Mouse (Mus musculus): Measurements from ENCODE around the gene Irf7. TPM values are rescaled to one million over a fixed set of nuclear protein-coding genes. Genes with fewer than 3 reads are reported as not detected.

The Irf7 gene
- polyA plus RNA-seq, 1 experiment = 1.6 TPM

DNA sequence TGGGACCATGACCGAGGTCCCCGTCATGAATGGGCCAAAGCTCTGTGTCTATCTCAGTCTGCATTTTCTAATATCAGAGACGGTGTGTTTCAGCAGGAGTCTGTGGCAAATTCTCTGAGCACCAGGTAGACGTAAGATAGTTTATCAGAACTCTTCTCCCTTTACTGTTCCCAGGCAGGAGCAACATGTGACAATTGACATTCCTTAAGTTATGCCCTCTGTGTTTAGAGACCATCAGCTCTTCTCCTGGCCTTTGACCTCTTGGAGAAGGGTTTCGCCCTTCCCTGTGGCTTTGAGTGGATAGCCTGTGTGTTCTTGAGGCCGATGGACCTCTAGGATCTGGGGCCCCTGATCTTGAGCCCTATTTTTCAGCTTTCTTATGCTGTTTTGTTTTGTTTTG, 36.6 kb downstream of the Irf7 start:
- no peak for TF ChIP-seq POLR2A (IDR thresholded peaks at IDR 0.05; ENCODE audit: borderline replicate concordance, extremely low read depth, insufficient read depth, insufficient read length, poor library complexity, severe bottlenecking)
- TF ChIP-seq CTCF (IDR thresholded peaks at IDR 0.05; ENCODE audit: borderline replicate concordance, extremely low read depth, insufficient read depth, insufficient read length) = no peak

DNA sequence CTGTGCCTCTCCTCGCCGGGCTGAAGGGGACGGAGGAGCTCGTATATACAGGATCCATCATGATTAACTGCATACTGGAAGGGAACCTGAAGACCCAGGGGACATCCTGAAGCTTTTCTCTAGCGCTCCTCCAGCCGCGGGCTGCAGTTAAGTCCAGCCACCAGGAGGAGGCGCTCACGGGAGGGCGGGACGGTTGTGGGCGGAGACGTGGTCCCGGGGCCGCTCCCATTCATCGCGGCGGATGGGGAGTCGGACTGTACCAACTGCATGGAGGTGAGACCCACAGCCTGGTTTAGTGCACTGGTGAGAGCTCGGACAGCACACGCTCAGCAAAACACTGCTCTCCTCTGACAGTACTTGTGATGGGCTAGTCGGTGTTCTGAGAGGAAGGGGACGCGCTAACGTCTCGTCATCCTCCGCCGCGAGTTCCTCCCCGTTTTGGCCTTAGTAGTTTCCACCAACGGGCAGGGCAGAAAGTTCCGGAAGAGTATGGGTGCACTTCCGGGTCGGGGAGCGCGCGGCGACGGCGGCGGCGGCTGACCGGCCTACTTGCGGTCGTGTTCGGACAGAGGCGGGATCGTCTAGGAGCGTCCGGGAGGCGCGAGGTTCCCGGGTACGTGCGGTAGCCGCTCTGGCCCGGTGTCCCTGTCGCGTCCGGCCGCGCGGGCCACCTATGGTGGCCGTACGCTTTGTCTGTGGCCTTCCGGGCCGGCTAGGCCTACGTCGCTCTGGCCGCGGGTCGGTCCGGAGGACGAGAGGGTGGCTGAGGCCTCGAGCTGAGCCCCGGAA, 37.8 kb downstream of the Irf7 start, which contains the start of gene Phrf1:
Gene Phrf1, plus strand, starts transcription at position 506 of the 789 bp plus-strand sequence.
- TF ChIP-seq POLR2A (IDR thresholded peaks at IDR 0.05; ENCODE audit: borderline replicate concordance, extremely low read depth, insufficient read depth, insufficient read length, poor library complexity, severe bottlenecking) (peak; percentile 81), CTCF (IDR thresholded peaks at IDR 0.05; ENCODE audit: borderline replicate concordance, extremely low read depth, insufficient read depth, insufficient read length) (peak; percentile 97)
- peak; percentile 96 for DNase-seq (ENCODE audit: low read depth)

More for the DNA sequence above, 36.6 kb downstream of the Irf7 start:
- no peak for DNase-seq (ENCODE audit: low read depth)

- DNase-seq (ENCODE audit: low read depth) = no peak
Measured at GRCm38 (mm10) chr7:141227796-141228195, 38.5 kb downstream of the Irf7 start.

DNA sequence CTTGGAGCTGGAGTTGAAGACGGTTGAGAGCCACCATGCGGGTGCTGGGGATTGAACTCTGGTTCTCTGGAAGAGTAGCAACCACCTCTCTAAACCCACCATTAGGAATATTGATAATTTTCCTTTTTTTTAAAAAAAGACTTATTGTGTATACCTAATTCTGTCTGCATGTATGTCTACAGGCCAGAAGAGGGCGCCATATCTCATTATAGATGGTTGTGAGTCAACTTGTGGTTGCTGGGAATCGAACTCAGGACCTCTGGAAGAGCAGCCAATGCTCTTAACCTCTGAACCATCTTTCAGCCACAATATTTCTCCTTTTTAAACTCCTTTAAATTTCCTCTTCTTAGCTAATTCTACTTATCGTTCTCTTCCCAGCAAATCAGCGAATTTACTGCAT, 39.7 kb downstream of the Irf7 start:
- TF ChIP-seq CTCF (IDR thresholded peaks at IDR 0.05; ENCODE audit: borderline replicate concordance, extremely low read depth, insufficient read depth, insufficient read length) = no peak
- TF ChIP-seq POLR2A (IDR thresholded peaks at IDR 0.05; ENCODE audit: borderline replicate concordance, extremely low read depth, insufficient read depth, insufficient read length, poor library complexity, severe bottlenecking) = no peak
- DNase-seq (ENCODE audit: low read depth) = no peak

More at GRCm38 (mm10) chr7:141227796-141228195, 38.5 kb downstream of the Irf7 start:
- TF ChIP-seq POLR2A (IDR thresholded peaks at IDR 0.05; ENCODE audit: borderline replicate concordance, extremely low read depth, insufficient read depth, insufficient read length, poor library complexity, severe bottlenecking) (no peak), CTCF (IDR thresholded peaks at IDR 0.05; ENCODE audit: borderline replicate concordance, extremely low read depth, insufficient read depth, insufficient read length) (no peak)

DNA sequence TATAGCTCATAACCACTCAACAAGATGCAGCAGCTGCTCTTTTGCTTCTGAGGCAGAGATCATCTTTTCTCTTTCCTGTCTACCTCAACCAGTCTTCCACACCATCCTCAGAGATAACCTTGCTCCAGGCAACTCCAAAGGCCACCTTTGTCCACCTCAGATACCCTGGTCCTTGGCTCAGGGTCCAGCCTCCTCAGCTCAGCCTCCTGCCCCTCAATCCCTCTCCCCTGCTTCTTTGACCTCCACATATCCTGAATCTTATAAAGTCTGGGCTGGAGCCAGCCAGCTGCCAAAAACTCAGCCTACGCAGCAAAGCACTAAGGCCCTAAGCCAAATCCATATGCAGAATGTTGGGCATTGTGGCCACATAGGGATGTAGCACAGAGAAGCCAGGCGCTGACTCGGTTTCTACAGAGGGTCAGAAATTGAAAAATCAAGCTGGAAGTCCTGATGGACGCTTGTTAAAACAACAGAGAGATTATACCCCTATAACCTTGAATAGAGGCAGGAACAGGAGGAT, 43.5 kb downstream of the Irf7 start:
- DNase-seq (ENCODE audit: low read depth) = no peak
- TF ChIP-seq CTCF (IDR thresholded peaks at IDR 0.05; ENCODE audit: borderline replicate concordance, extremely low read depth, insufficient read depth, insufficient read length) (no peak), POLR2A (IDR thresholded peaks at IDR 0.05; ENCODE audit: borderline replicate concordance, extremely low read depth, insufficient read depth, insufficient read length, poor library complexity, severe bottlenecking) (no peak)

- no peak for TF ChIP-seq POLR2A (IDR thresholded peaks at IDR 0.05; ENCODE audit: borderline replicate concordance, extremely low read depth, insufficient read depth, insufficient read length, poor library complexity, severe bottlenecking)
- DNase-seq (ENCODE audit: low read depth) = no peak
Measured at GRCm38 (mm10) chr7:141222126-141222467, 44.2 kb downstream of the Irf7 start.

- TF ChIP-seq CTCF (IDR thresholded peaks at IDR 0.05; ENCODE audit: borderline replicate concordance, extremely low read depth, insufficient read depth, insufficient read length) (no peak), POLR2A (IDR thresholded peaks at IDR 0.05; ENCODE audit: borderline replicate concordance, extremely low read depth, insufficient read depth, insufficient read length, poor library complexity, severe bottlenecking) (peak; percentile 20; the same call in 1 of the 2 replicates)
Measured at GRCm38 (mm10) chr7:141221249-141222125, 44.8 kb downstream of the Irf7 start.

DNA sequence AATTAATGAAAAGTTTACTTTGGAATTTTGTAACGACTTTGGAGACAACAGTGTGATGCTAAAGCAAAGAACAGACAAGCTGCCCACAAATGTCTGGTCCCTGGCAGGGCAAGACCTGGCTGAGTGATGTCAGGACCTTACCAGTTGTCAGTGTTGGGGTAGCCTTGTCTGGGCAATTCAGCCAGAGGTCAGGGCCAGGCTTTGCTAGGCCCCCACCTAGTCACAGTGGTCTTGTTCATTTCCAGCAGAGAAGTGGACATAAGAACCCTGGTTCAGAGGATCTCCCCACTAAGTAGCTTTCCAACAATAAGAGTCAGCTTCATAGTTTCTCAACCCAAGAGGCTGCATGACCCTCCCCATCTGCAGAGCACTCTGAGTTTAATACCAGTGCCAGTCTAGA, 45.9 kb downstream of the Irf7 start:
- no peak for DNase-seq (ENCODE audit: low read depth)
- TF ChIP-seq POLR2A (IDR thresholded peaks at IDR 0.05; ENCODE audit: borderline replicate concordance, extremely low read depth, insufficient read depth, insufficient read length, poor library complexity, severe bottlenecking) = no peak
- no peak for TF ChIP-seq CTCF (IDR thresholded peaks at IDR 0.05; ENCODE audit: borderline replicate concordance, extremely low read depth, insufficient read depth, insufficient read length)

More at GRCm38 (mm10) chr7:141221249-141222125, 44.8 kb downstream of the Irf7 start:
- peak; percentile 99 for DNase-seq (ENCODE audit: low read depth)

DNA sequence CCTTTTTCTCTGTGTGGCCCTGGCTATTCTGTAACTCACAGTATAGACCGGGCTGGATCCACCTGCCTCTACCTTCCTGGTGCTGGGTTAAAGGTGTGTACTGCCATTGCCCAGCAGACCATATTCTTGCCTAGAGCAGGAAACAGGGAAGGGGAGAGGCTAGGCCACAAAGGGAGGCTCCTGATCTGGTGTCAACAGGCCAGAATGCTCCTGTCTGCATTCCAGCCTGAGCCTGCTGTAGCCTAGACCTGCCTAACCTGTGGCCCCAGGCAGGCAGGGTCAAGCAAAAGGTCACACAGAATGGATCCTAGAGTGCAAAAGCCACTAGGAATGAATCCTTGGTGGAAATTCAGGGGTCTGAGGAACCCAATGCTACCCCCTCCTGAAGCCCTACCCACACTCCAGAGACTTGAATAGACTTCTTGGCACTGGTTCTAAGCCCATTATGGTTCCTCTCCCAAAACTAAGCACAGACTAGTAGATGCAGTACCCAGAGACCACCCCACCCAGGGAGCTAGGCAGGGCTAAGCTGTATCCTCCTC, 46.7 kb downstream of the Irf7 start:
- no peak for DNase-seq (ENCODE audit: low read depth)
- no peak for TF ChIP-seq POLR2A (IDR thresholded peaks at IDR 0.05; ENCODE audit: borderline replicate concordance, extremely low read depth, insufficient read depth, insufficient read length, poor library complexity, severe bottlenecking)
- TF ChIP-seq CTCF (IDR thresholded peaks at IDR 0.05; ENCODE audit: borderline replicate concordance, extremely low read depth, insufficient read depth, insufficient read length) = no peak

- no peak for TF ChIP-seq CTCF (IDR thresholded peaks at IDR 0.05; ENCODE audit: borderline replicate concordance, extremely low read depth, insufficient read depth, insufficient read length)
- no peak for TF ChIP-seq POLR2A (IDR thresholded peaks at IDR 0.05; ENCODE audit: borderline replicate concordance, extremely low read depth, insufficient read depth, insufficient read length, poor library complexity, severe bottlenecking)
- no peak for DNase-seq (ENCODE audit: low read depth)
Measured at GRCm38 (mm10) chr7:141218557-141219133, 47.6 kb downstream of the Irf7 start.

DNA sequence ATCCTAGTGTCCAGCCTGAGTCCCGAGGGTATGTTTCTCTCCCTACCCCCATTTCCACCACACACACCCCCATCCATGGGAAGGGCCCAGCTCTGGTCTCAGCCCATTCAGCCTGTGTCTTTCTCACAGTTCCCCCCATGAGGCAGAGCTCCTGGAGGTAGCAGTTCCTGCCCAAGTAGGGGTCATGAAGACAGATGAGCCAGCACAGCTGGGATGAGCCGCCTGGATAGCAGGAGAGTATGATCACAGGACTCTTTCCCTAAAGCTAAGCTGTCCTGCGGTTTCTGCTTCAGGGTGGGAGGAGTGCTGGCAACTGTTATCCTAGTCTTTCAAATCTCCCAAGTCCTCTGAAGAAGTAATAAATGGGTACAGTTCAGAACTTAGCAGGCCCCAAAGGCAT, 48.1 kb downstream of the Irf7 start:
- TF ChIP-seq CTCF (IDR thresholded peaks at IDR 0.05; ENCODE audit: borderline replicate concordance, extremely low read depth, insufficient read depth, insufficient read length) (no peak), POLR2A (IDR thresholded peaks at IDR 0.05; ENCODE audit: borderline replicate concordance, extremely low read depth, insufficient read depth, insufficient read length, poor library complexity, severe bottlenecking) (no peak)
- no peak for DNase-seq (ENCODE audit: low read depth)

All from brain, embryonic 14.5 days (tissue).